Mouse (Mus musculus) cerebellum, adult 2 months (tissue): ENCODE results near the gene Dact3.

Source experiments
- CTCF ChIP-seq: fragments of 200-500 bp; IDR thresholded peaks from 2 replicates; pipeline ENCODE4 v1.5.1; 2011; ENCODE audit warnings: low read depth, mild to moderate bottlenecking, control low read depth, low read length, moderate library complexity, borderline replicate concordance; ENCODE audit not compliant: insufficient read depth
- POLR2A ChIP-seq: fragments of 200-500 bp; IDR thresholded peaks from 2 replicates; pipeline ENCODE4 v1.6.1; 2011; ENCODE audit warnings: low read length, control low read depth, borderline replicate concordance; ENCODE audit not compliant: insufficient read depth

- TF ChIP-seq CTCF (peak; percentile 72), POLR2A (no peak)
Measured at GRCm38 (mm10) chr7:16858336-16858735, 16.8 kb upstream of the Dact3 start.
